Mouse (Mus musculus) right cerebral cortex, postnatal 10 days (tissue): ENCODE results near the gene Catsperz.

Experiments used
- DNase-seq, 2 experiments: peaks; one replicate each; pipeline ENCODE4 v3.0.0; 2021; ENCODE audit warnings: low spot score in 2 of 2

The Catsperz gene

GRCm38 (mm10) chr19:6924461-6925306 is 496 bp downstream of the Catsperz start:
- DNase-seq, result peak; percentile 86 to 92

GRCm38 (mm10) chr19:6922901-6923735 is 2.1 kb downstream of the Catsperz start:
- DNase-seq, result no peak

DNA sequence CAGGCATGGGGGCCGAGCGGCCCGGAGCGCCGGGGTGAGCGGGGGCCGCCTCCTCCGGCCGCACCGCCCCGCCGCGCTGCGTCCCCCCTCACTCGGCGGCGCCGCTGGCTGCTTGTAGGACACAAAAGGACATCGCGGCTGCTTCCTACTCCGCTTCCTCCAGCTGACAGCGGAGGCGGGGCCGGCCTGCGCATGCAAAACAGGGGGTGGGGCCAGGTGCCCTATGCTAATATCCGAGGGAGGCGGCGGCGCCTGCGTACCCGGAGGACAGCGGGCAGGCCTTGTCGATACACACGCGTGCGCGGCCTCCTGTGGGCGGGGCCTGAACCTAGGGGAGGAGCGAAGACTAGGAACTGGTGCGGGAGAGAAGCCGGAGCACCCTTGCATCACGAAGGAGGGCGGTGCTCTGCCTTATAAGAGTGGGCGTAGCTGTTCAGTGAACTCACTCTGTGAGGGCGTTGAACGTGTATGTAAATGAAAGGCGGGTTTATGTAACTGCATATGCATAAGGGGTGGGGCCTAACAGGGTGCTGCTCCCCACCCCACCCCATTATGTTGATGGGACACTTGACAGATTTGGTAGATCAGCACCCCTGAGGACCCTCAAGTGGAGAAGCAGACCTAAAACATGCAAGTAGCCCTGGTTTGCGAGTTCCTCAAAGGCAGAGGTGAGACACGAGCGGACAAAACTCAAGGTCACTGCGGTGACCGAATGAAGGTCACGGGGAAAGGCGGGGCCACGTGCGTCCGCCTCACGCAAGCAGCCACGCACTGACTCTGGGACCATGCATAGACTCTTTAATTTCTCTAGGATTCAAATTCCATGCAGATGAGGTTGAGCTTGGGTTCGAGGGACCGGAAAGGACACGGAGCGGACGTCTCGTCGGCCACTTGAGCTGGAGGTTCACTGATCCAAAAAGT is 3.3 kb downstream of the Catsperz start, which contains the start of gene Esrra:
Gene Esrra, minus strand, starts transcription at position 167 of the 921 bp plus-strand sequence.
- DNase-seq, result peak; percentile 100

DNA sequence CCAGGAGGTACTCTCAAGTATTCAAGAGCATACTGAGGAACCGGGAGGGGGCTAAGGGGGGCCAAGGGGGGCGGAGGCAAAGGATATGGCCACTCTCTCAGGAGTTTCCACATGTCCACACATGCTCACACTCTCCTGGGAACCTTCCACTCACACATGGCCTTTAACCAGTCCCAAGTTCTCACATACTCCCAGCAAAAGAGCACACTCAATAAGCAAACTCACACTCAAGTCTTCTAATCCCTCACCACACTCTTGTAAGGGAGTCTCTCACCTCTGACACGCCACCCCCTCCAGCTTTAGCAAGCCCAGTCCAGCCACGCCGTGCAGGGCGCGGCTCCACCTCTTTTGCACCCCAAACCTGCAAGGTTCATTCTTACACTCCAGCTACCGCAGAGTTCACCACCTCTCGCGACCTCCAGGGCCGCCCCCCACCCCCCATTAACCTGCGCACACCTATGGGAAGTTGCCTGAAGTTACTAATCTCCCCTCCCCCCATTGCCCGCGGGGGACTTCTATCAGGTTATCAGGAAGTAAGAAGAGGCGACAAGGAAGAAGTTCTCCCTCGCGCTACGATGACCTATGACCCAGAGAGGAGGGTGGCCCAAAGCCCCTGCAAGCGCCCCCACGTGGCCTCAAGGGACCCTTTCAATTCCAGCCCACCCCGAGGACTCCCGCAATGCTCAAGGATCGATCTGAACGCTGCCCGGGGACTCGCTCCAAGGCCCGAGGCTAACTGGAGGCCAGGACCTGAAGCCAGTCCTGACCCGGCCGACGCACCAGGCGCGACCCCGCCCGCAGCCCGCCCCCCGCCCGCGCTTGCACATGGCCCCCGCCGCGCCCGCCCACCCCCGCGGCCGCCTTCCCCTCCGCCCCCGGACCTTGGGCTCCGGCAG is 4.2 kb downstream of the Catsperz start:
- DNase-seq, result peak; percentile 73 to 81

DNA sequence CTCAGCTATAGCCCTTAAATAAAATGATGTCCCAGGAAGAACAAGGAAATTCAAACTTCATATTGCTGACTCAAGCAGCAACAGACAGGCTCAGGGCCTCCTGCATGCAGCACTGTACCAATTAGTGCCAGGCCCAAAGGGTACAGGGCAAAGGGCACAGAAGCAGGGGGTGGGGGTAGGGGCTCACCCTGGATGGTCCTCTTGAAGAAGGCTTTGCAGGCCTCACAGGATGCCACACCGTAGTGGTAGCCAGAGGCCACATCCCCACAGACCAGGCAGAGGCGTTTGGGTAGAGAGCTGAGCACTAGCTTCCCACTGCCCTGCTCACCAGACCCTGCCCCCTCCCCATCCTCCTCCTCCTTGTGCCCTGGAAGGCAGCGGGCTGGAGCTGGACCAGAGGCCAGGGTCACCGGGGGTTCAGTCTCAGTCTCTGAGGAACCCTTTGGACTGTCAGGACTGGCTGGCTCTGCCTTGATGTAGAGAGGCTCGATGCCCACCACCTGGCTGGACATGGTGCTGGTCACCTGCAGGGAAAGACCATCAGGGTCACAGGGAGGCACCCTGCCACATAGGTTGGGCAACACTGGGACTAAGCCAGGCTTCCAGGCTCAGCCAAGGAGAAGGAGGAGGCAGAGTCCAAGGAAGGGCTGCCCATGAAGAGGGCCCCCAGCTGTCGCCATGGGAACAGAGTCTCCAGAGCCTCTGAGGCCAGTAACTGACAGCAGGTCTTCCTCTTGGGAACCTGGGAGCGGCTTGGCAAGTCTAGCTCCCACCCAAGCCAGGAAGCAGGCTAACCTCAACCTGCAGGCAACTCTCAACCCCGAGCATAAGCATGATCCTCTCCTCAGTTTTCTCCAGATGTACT is 5.1 kb downstream of the Catsperz start:
- peak in 1 of 2 experiments; percentile 74 for DNase-seq

DNA sequence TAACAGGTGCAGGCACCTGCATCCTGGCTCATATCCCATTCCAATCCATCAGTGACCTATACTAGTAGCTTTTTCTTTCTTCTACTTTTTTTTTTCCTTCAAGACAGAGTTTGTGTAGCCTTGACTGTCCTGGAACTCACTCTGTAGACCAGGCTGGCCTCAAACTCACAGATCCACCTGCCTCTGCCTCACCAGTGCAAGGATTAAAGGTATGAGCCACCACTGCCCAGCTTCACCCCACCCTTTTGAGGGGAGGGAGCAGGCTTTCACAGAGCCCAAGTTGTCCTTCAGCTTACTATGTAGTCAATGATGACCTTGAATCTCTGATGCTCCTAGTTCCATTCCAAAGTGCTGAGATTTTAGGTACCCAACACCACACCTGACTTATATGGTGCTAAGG is 5.7 kb downstream of the Catsperz start:
- no peak for DNase-seq

- DNase-seq, result no peak
Measured at GRCm38 (mm10) chr19:6918321-6918720, 6.9 kb downstream of the Catsperz start.

GRCm38 (mm10) chr19:6916496-6916895 is 8.7 kb downstream of the Catsperz start:
- no peak for DNase-seq

GRCm38 (mm10) chr19:6915276-6915675 is 9.9 kb downstream of the Catsperz start:
- DNase-seq, result no peak

- DNase-seq, result no peak
Measured at GRCm38 (mm10) chr19:6914540-6914939, 10.6 kb downstream of the Catsperz start.

- peak in 1 of 2 experiments; percentile 31 for DNase-seq
Measured at GRCm38 (mm10) chr19:6913991-6914390, 11.2 kb downstream of the Catsperz start.

- no peak for DNase-seq
Measured at GRCm38 (mm10) chr19:6913036-6913435, 12.1 kb downstream of the Catsperz start.

DNA sequence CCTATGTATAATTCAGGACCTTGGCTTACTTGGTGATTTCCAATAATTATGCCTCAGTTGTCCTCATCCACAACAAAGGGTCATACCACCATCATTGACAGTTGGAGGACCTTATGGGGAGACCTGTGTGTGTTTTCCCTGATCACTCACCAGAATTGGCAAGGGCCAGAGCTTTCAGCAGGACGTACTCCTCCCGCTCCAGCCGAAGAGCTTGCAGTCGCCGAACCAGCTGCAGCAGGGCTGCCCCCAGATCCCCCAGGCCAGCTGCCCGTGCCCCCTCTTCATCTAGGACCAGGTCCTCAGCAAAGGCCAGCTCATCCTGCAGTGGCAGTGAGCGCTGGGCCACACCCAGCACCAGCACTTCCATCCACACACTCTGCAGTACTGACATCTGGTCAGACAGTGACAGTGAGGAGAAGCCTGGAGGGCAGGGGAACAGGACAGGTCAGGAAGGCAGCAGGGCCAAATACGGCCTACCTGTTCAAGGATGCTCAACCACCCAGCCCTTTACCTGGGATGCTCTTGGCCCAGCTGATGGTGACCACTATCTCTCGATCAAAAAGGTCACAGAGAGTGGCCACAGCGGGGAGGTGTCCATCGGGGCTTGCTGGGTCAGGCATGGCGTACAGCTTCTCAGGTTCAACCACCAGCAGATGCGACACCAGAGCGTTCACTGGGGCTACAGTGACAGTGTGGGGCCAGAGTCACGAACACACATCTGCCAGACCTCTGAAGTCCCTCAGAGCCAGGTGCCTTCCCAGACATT is 12.8 kb downstream of the Catsperz start:
- DNase-seq, result peak in 1 of 2 experiments; percentile 39

DNA sequence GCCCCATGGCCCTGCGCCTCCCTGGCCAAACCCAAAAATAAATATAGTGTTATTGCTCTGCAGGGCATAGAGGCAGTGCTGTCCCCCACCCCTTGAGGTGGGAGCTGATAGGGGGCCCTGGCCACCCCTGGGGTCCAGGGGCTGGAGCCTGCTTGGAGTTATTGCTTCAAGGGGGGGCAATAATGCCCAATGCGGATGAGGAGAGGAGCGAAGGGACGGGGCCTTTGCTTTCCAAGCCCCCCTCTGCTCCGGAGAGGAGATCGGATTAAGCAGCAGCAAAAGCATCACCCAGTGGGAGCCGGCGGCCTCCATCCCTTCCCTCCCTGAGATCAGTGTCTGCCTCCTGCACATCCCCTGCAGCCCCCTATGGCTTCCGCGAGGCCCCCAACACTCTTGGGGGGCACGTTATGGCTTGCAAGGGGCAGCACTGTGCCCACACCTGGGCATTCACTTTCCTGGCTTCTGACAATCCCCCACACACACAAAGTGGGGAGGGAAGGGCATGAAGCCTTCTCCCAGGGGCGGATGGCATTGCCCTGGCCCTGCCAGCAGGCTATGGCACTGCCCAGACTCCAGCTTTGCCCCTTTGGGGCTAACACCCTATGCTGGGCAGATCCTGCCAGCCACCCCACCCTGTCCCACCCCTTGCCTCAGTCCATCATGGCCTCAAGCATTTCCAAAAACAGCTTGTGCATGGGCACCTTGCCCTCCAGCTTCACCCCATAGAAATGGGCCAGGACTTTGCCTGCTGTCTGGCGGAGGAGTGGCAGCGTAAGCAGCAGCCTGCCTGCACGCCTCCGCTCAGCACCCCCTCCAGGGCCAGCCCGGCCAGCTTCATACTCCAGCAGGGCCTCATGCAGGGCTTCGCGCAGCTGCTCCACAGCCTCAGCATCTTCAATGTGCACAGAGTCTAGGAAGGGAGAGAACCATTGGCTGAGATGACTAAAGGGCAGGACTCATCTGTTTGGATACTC is 13.8 kb downstream of the Catsperz start:
- peak in 1 of 2 experiments; percentile 44 for DNase-seq

DNA sequence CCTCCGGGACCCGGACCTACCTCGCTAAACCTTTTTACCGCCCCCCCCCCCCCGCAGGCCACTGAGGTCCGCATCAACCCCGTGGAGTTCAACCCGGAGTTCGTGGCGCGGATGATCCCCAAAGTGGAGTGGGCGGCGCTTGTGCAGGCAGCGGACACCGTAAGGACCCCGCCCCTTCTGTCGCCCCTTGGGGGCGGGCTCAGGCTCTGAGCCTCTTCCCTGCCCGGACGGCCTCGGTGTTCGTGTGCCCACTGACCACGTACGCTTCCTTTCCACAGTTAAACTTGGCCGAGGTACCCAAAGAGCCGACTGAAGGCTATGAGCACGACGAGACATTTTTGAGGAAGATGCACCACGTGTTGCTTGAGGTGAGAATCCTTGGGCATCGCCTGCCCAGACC is 14.9 kb downstream of the Catsperz start:
- peak in 1 of 2 experiments; percentile 71 for DNase-seq

DNA sequence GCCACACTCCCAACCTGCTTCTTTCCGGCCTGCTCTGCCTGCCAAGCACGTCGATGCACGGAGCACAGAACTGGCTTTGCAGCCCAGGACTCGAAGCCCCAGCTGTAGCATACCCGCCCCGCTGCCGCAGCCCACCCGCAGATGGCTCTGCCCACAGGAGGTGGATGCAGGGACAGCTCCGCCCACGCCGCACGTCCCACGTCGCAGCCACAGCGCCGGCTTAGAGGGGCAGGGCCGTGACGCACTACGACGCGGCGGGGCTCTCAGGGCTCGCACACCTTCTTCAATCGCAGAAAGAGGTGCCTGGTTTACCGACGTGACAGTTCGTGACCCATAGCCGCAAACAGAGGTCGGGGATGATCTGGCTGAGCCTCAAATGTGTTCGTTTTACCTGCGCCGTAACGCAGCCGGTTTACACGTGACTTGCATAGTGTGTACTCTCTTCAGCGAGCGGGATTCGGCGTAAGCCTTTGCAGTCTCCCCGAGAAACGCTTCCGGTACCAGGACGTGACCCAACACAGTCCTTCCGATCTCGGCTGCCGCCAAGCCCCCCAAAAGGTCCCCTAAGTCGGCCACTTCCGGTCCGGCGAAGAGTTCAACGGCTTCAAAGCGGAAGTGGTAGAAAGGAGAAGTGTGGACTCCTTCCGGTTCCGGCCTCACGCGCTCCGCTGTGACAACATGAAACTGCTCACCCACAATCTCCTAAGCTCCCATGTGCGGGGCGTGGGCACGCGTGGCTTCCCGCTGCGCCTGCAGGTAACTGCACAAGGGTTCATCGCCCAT is 15.5 kb downstream of the Catsperz start, which contains the start of the genes Trmt112 and Prdx5:
Gene Trmt112, plus strand, starts transcription at position 192 of the 783 bp plus-strand sequence.
Gene Prdx5, minus strand, starts transcription at position 600 of the 783 bp plus-strand sequence.
- DNase-seq, result peak; percentile 96 to 97
